ENCODE assay signal across 8 mouse cellular contexts in genomic region chr13:55329109-55329682, GRCm38 (mm10). TPM values are rescaled to one million over a fixed set of nuclear protein-coding genes. Genes with fewer than 3 reads are reported as not detected.
A peak's percentile ranks its signal among the peaks of the same experiment; 100 is the strongest.
DNase-seq lines count a peak whose midpoint lies in the region; ATAC-seq and TF ChIP-seq lines count a peak whose summit lies in the region.

No protein-coding gene starts in this region.

- H3K36me3 ChIP-seq in embryonic facial prominence, embryonic 14.5 days (ENCODE audit: control insufficient read depth, insufficient read depth, low read length) = peaks cover 21% of the 10 kb centered on the region
- peaks cover 11% of the 10 kb centered on the region for H3K36me3 ChIP-seq in hindbrain, embryonic 16.5 days (ENCODE audit: control insufficient read depth, insufficient read depth, low read length)
- peaks cover 31% of the 10 kb centered on the region for H3K36me3 ChIP-seq in midbrain, embryonic 10.5 days

- DNase-seq in layer of hippocampus, adult 11-12 months (ENCODE audit: low spot score) = peak; percentile 39
- no peak for DNase-seq in layer of hippocampus, adult 18-20 months (ENCODE audit: low spot score in 2 of 2)
- no peak for DNase-seq in Patski (ENCODE audit: low read depth, low spot score)
- peak; percentile 68 for DNase-seq in embryonic facial prominence, embryonic 14.5 days (ENCODE audit: low spot score)
- DNase-seq in midbrain, embryonic 10.5 days (ENCODE audit: low spot score) = no peak
- no peak for DNase-seq in embryo, embryonic 9.5 days (ENCODE audit: extremely low spot score)
- DNase-seq in adrenal gland, postnatal 25 days = no peak

- H3K27ac ChIP-seq in embryonic facial prominence, embryonic 14.5 days (replicated peaks; ENCODE audit: low read depth, low read length) = peak overlapping the region; percentile 48
- H3K27ac ChIP-seq in hindbrain, embryonic 16.5 days (ENCODE audit: low read depth, low read length) = peak overlapping the region; percentile 83
- H3K27ac ChIP-seq in midbrain, embryonic 10.5 days (replicated peaks) = peak overlapping the region; percentile 98

- peak overlapping the region; percentile 75 for H3K4me3 ChIP-seq in embryonic facial prominence, embryonic 14.5 days (ENCODE audit: low read depth, low read length)
- H3K4me3 ChIP-seq in hindbrain, embryonic 16.5 days (ENCODE audit: low read length) = peak overlapping the region; percentile 86
- H3K4me3 ChIP-seq in midbrain, embryonic 10.5 days = peak overlapping the region; percentile 77

- peak overlapping the region; percentile 73 for H3K9ac ChIP-seq in embryonic facial prominence, embryonic 14.5 days (ENCODE audit: low read depth, low read length)
- peak overlapping the region; percentile 75 for H3K9ac ChIP-seq in hindbrain, embryonic 16.5 days (ENCODE audit: low read depth, low read length)

- H3K4me1 ChIP-seq in embryonic facial prominence, embryonic 14.5 days (ENCODE audit: control insufficient read depth, insufficient read depth, low read length) = peaks cover 17% of the 10 kb centered on the region; the same call in 1 of the 2 replicates
- peaks cover 24% of the 10 kb centered on the region for H3K4me1 ChIP-seq in hindbrain, embryonic 16.5 days (ENCODE audit: control insufficient read depth, insufficient read depth, low read depth, low read length)
- H3K4me1 ChIP-seq in midbrain, embryonic 10.5 days = peaks cover 46% of the 10 kb centered on the region

- POLR2A ChIA-PET in Patski (lab: Charles Lee) = interaction anchor here (0.9 kb wide), 2 partner anchors 9 to 185 kb away, joined by 3 to 5 read pairs; partner anchors contain the start of gene Prelid1

- H3K27me3 ChIP-seq in Patski = no peaks in the 10 kb centered on the region
- H3K27me3 ChIP-seq in embryonic facial prominence, embryonic 14.5 days (replicated peaks; ENCODE audit: control insufficient read depth, insufficient read depth, low read length) = no peaks in the 10 kb centered on the region
- no peaks in the 10 kb centered on the region for H3K27me3 ChIP-seq in hindbrain, embryonic 16.5 days (replicated peaks; ENCODE audit: control insufficient read depth, insufficient read depth, low read length)
- peaks cover 25% of the 10 kb centered on the region for H3K27me3 ChIP-seq in midbrain, embryonic 10.5 days (ENCODE audit: low read depth, poor library complexity, severe bottlenecking)

- in situ Hi-C loops in Patski (cut with MboI; ENCODE audit: low pct_unique_long_range_greater_than_20kb) = no loop called here

- ATAC-seq in Patski = peak; percentile 44
- peak; percentile 6 for ATAC-seq in embryonic facial prominence, embryonic 14.5 days (ENCODE audit: low read depth)
- peak; percentile 38 for ATAC-seq in hindbrain, embryonic 16.5 days

- CTCF ChIA-PET in Patski (lab: Charles Lee) = interaction anchor here (1.5 to 2.7 kb wide), 2 partner anchors 10 to 40 kb away, joined by 3 to 8 read pairs; no protein-coding TSS in a partner anchor

- peak overlapping the region; percentile 92 for H3K4me2 ChIP-seq in embryonic facial prominence, embryonic 14.5 days (ENCODE audit: low read depth, low read length)
- H3K4me2 ChIP-seq in hindbrain, embryonic 16.5 days (ENCODE audit: low read length) = peak overlapping the region; percentile 95

- no peaks in the 10 kb centered on the region for H3K9me3 ChIP-seq in embryonic facial prominence, embryonic 14.5 days (ENCODE audit: control insufficient read depth, low read length)
- H3K9me3 ChIP-seq in hindbrain, embryonic 16.5 days (ENCODE audit: control insufficient read depth, low read length) = no peaks in the 10 kb centered on the region
- H3K9me3 ChIP-seq in midbrain, embryonic 10.5 days (replicated peaks) = no peaks in the 10 kb centered on the region

- no peak for TF ChIP-seq CTCF in Patski (IDR thresholded peaks at IDR 0.05)

- 0% methylated on average over 20 of the region's 29 CpGs for WGBS in embryonic facial prominence, embryonic 14.5 days
- WGBS in hindbrain, embryonic 16.5 days = 1% methylated on average over 22 of the region's 29 CpGs
- WGBS in midbrain, embryonic 10.5 days = 1% methylated on average over 29 of the region's 29 CpGs

RNA-seq across cellular contexts. Expression of gene Mxd3, which starts 0.4 kb away (rescaled TPM):
- total RNA-seq in layer of hippocampus, adult 18-20 months (2021) = 1 to 10 TPM in 1 of 2 experiments, under 1 TPM in 1; 0.79 to 1.2 TPM
- 14.8 TPM for polyA plus RNA-seq in Patski (2021)
- 36.0 and 39.4 TPM in 2 replicates for polyA plus RNA-seq in embryonic facial prominence, embryonic 14.5 days (2014; fragmentation: Nextera tagmentation; extraction: Ambion mirVana)
- 10.9 and 12.4 TPM in 2 replicates for polyA plus RNA-seq in hindbrain, embryonic 16.5 days (2015; fragmentation: Nextera tagmentation; extraction: Ambion mirVana)
- 24.2 and 28.1 TPM in 2 replicates for polyA plus RNA-seq in midbrain, embryonic 10.5 days (2016; fragmentation: Nextera tagmentation; extraction: Ambion mirVana)
- 5.0 and 8.3 TPM in 2 replicates for total RNA-seq in adrenal gland, postnatal 25 days (2021)

RNA-seq across cellular contexts. Expression of gene Rab24, which starts 7.5 kb away (rescaled TPM):
- 10 to 100 TPM; 79.1 to 82.6 TPM for total RNA-seq in layer of hippocampus, adult 18-20 months (2021)
- 94.0 TPM for polyA plus RNA-seq in Patski (2021)
- polyA plus RNA-seq in embryonic facial prominence, embryonic 14.5 days (2014; fragmentation: Nextera tagmentation; extraction: Ambion mirVana) = 92.1 and 102 TPM in 2 replicates
- polyA plus RNA-seq in hindbrain, embryonic 16.5 days (2015; fragmentation: Nextera tagmentation; extraction: Ambion mirVana) = 95.4 and 97.6 TPM in 2 replicates
- 72.7 and 82.3 TPM in 2 replicates for polyA plus RNA-seq in midbrain, embryonic 10.5 days (2016; fragmentation: Nextera tagmentation; extraction: Ambion mirVana)
- 58.0 and 87.0 TPM in 2 replicates for total RNA-seq in adrenal gland, postnatal 25 days (2021)

RNA-seq across cellular contexts. Expression of gene Prelid1, which starts 8.9 kb away (rescaled TPM):
- total RNA-seq in layer of hippocampus, adult 18-20 months (2021) = 100 to 1,000 TPM; 147 to 149 TPM
- 300 TPM for polyA plus RNA-seq in Patski (2021)
- 413 and 451 TPM in 2 replicates for polyA plus RNA-seq in embryonic facial prominence, embryonic 14.5 days (2014; fragmentation: Nextera tagmentation; extraction: Ambion mirVana)
- 347 and 353 TPM in 2 replicates for polyA plus RNA-seq in hindbrain, embryonic 16.5 days (2015; fragmentation: Nextera tagmentation; extraction: Ambion mirVana)
- polyA plus RNA-seq in midbrain, embryonic 10.5 days (2016; fragmentation: Nextera tagmentation; extraction: Ambion mirVana) = 494 and 539 TPM in 2 replicates
- total RNA-seq in adrenal gland, postnatal 25 days (2021) = 153 and 156 TPM in 2 replicates

RNA-seq across cellular contexts. Expression of gene Lman2, which starts 33.4 kb away (rescaled TPM):
- 10 to 100 TPM; 65.9 to 66.8 TPM for total RNA-seq in layer of hippocampus, adult 18-20 months (2021)
- polyA plus RNA-seq in Patski (2021) = 145 TPM
- polyA plus RNA-seq in embryonic facial prominence, embryonic 14.5 days (2014; fragmentation: Nextera tagmentation; extraction: Ambion mirVana) = 102 and 105 TPM in 2 replicates
- 44.9 and 51.5 TPM in 2 replicates for polyA plus RNA-seq in hindbrain, embryonic 16.5 days (2015; fragmentation: Nextera tagmentation; extraction: Ambion mirVana)
- 105 and 107 TPM in 2 replicates for polyA plus RNA-seq in midbrain, embryonic 10.5 days (2016; fragmentation: Nextera tagmentation; extraction: Ambion mirVana)
- total RNA-seq in adrenal gland, postnatal 25 days (2021) = 107 and 109 TPM in 2 replicates

RNA-seq across cellular contexts. Expression of gene Rgs14, which starts 40.3 kb away (rescaled TPM):
- 100 to 1,000 TPM; 103 to 112 TPM for total RNA-seq in layer of hippocampus, adult 18-20 months (2021)
- 0.54 TPM for polyA plus RNA-seq in Patski (2021)
- 1.3 and 3.3 TPM in 2 replicates for polyA plus RNA-seq in embryonic facial prominence, embryonic 14.5 days (2014; fragmentation: Nextera tagmentation; extraction: Ambion mirVana)
- 0.27 and 0.44 TPM in 2 replicates for polyA plus RNA-seq in hindbrain, embryonic 16.5 days (2015; fragmentation: Nextera tagmentation; extraction: Ambion mirVana)
- 0.41 and 0.52 TPM in 2 replicates for polyA plus RNA-seq in midbrain, embryonic 10.5 days (2016; fragmentation: Nextera tagmentation; extraction: Ambion mirVana)
- 0.70 and 0.86 TPM in 2 replicates for total RNA-seq in adrenal gland, postnatal 25 days (2021)

Comparison
In these comparisons a context has a peak if more than half of its experiments do, and no peak if none do; other contexts are left out.
1. DNase-seq: peak in layer of hippocampus, adult 11-12 months (single experiment) and embryonic facial prominence, embryonic 14.5 days (single experiment); none in layer of hippocampus, adult 18-20 months (0 of 2), Patski (single experiment), midbrain, embryonic 10.5 days (single experiment), embryo, embryonic 9.5 days (single experiment) and adrenal gland, postnatal 25 days (single experiment).
2. H3K27ac ChIP-seq: peak in every context shown above with its lines; median percentile 98 in midbrain, embryonic 10.5 days; 83 in hindbrain, embryonic 16.5 days; 48 in embryonic facial prominence, embryonic 14.5 days.
3. Peak in every context shown above with its lines, with median percentiles within 50 percentile points of each other: ATAC-seq and H3K4me3 ChIP-seq.